In the genomic region with DNA sequence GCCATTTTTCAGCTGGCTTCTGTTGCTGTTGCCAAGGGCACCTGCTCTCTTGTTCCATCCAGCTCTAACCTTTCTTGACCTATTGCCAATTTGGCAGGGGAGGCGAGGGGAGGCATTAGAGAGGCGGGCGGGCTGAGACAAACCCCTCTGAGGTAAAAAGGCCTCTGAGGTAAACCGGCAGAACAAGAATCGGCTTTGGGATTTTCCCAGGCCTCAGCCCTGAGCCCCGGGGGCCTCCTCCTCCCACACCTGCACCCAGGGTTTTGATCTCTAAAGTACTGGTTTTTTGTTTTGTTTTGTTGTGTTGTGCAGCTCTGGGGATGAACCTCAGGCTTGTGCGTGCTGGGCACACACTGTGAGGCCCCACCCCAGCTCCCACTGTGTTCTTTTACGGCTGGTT, we compare ENCODE assay signal across 11 mouse cellular contexts. TPM values are rescaled to one million over a fixed set of nuclear protein-coding genes. Genes with fewer than 3 reads are reported as not detected.
A peak's percentile ranks its signal among the peaks of the same experiment; 100 is the strongest.
DNase-seq lines count a peak whose midpoint lies in the region; ATAC-seq lines count a peak whose summit lies in the region.
"Had no signal": no experiment of that assay in that cellular context is flagged by ENCODE, and none has a peak within 500 bp of the region (broad histone marks: within the 10 kb centered on the region; RNA-seq: fewer than 3 reads in every experiment).

No protein-coding gene starts in this region.

- no peak overlapping the region for H3K4me3 ChIP-seq in embryonic facial prominence, embryonic 10.5 days

- no peaks in the 10 kb centered on the region for H3K27me3 ChIP-seq in embryonic facial prominence, embryonic 10.5 days (replicated peaks; ENCODE audit: low read depth, poor library complexity, severe bottlenecking)
- H3K27me3 ChIP-seq: Patski had no signal

- H3K27ac ChIP-seq in embryonic facial prominence, embryonic 10.5 days (replicated peaks), result peak overlapping the region; percentile 60
- H3K27ac ChIP-seq: macrophage had no signal

- DNase-seq in kidney, adult 11 months, result peak; percentile 54
- no peak for DNase-seq in kidney, adult 18-20 months
- DNase-seq in embryonic facial prominence, embryonic 10.5 days (ENCODE audit: low spot score), result peak; percentile 64
- DNase-seq in kidney, postnatal 25 days, result peak; percentile 29 to 63
- peak; percentile 76 for DNase-seq in thymus, postnatal 0 days (ENCODE audit: low spot score)
- no peak for DNase-seq in heart, postnatal 4 days
- no peak for DNase-seq in gastrocnemius, postnatal 10 days
- DNase-seq: gastrocnemius, postnatal 14 days had no signal

- no peak for ATAC-seq in monocyte, adult 5-6 weeks (replicated peaks; ENCODE audit: insufficient number of reproducible peaks, low FRiP score, low TSS enrichment, poor library complexity, severe bottlenecking)
- ATAC-seq: Patski had no signal

- no peaks in the 10 kb centered on the region for H3K9me3 ChIP-seq in embryonic facial prominence, embryonic 10.5 days

- H3K36me3 ChIP-seq in embryonic facial prominence, embryonic 10.5 days (replicated peaks), result no peaks in the 10 kb centered on the region

- H3K4me1 ChIP-seq in embryonic facial prominence, embryonic 10.5 days, result peaks cover 8% of the 10 kb centered on the region

- WGBS in embryonic facial prominence, embryonic 10.5 days, result 37% methylated on average over 8 of the region's 8 CpGs

RNA-seq across cellular contexts. Expression of a gene that starts 18.2 kb away (rescaled TPM):
- 200 and 207 TPM in 2 replicates for polyA plus RNA-seq in embryonic facial prominence, embryonic 10.5 days (2016; fragmentation: Nextera tagmentation; extraction: Ambion mirVana)
- 124 and 130 TPM in 2 replicates for polyA plus RNA-seq in thymus, postnatal 0 days (2015; fragmentation: Nextera tagmentation; extraction: Ambion mirVana)
- 100 to 1,000 TPM; 198 to 199 TPM for total RNA-seq in heart, postnatal 4 days (2021)
- 22.4 to 40.1 TPM (median 30.9 TPM) in 3 replicates for total RNA-seq in monocyte, adult 5-6 weeks (2017)
- total RNA-seq in gastrocnemius, postnatal 10 days (2021), result 100 to 1,000 TPM; 131 to 156 TPM

Comparison
In these comparisons a context has a peak if more than half of its experiments do, and no peak if none do; other contexts are left out.
1. DNase-seq: peak in kidney, adult 11 months (single experiment), embryonic facial prominence, embryonic 10.5 days (single experiment), kidney, postnatal 25 days (2 of 2) and thymus, postnatal 0 days (single experiment); none in kidney, adult 18-20 months (single experiment), heart, postnatal 4 days (single experiment) and gastrocnemius, postnatal 10 days (single experiment).